Mouse (Mus musculus) thymus, postnatal 4 days (tissue): ENCODE data around the gene Nit1.
A peak's percentile ranks its signal among the peaks of the same experiment; 100 is the strongest.

ENCODE experiments used
- DNase-seq: peaks from one replicate; pipeline ENCODE4 v3.0.0; 2021

Nit1 gene

GRCm38 (mm10) chr1:171345225-171346094 lies at the start of gene Nit1, which contains the start of gene Pfdn2:
Gene Nit1, minus strand, starts transcription at chr1:171345646.
Gene Pfdn2, plus strand, starts transcription at chr1:171345670.
- peak; percentile 93 for DNase-seq

- DNase-seq: peak; percentile 80
Observed at GRCm38 (mm10) chr1:171390101-171390500, 44.7 kb upstream of the Nit1 start.

GRCm38 (mm10) chr1:171388376-171389102 lies 43.1 kb upstream of the Nit1 start, which contains the start of gene Arhgap30:
Gene Arhgap30, plus strand, starts transcription at chr1:171388954.
- peak; percentile 88 for DNase-seq

- DNase-seq: peak; percentile 79
Observed at GRCm38 (mm10) chr1:171387099-171387498, 41.7 kb upstream of the Nit1 start.

- no peak for DNase-seq
Observed at GRCm38 (mm10) chr1:171385171-171385570, 39.7 kb upstream of the Nit1 start.

- DNase-seq: no peak
Observed at GRCm38 (mm10) chr1:171384361-171384760, 38.9 kb upstream of the Nit1 start.

GRCm38 (mm10) chr1:171382096-171382620 lies 36.7 kb upstream of the Nit1 start:
- DNase-seq: no peak

GRCm38 (mm10) chr1:171379935-171380599 lies 34.6 kb upstream of the Nit1 start:
- peak; percentile 87 for DNase-seq

GRCm38 (mm10) chr1:171378298-171378697 lies 32.9 kb upstream of the Nit1 start:
- no peak for DNase-seq

GRCm38 (mm10) chr1:171375646-171376097 lies 30.2 kb upstream of the Nit1 start:
- no peak for DNase-seq

GRCm38 (mm10) chr1:171373946-171374345 lies 28.5 kb upstream of the Nit1 start:
- DNase-seq: no peak

GRCm38 (mm10) chr1:171372880-171373279 lies 27.4 kb upstream of the Nit1 start:
- no peak for DNase-seq

GRCm38 (mm10) chr1:171369845-171370556 lies 24.6 kb upstream of the Nit1 start, which contains the start of gene Nectin4:
Gene Nectin4, plus strand, starts transcription at chr1:171370099.
- no peak for DNase-seq

- DNase-seq: no peak
Observed at GRCm38 (mm10) chr1:171365934-171366333, 20.5 kb upstream of the Nit1 start.

GRCm38 (mm10) chr1:171361106-171362103 lies 16.0 kb upstream of the Nit1 start:
- peak; percentile 79 for DNase-seq

GRCm38 (mm10) chr1:171360656-171361055 lies 15.2 kb upstream of the Nit1 start, which contains the start of gene Klhdc9:
Gene Klhdc9, minus strand, starts transcription at chr1:171360798.
- peak; percentile 92 for DNase-seq

- DNase-seq: peak; percentile 57
Observed at GRCm38 (mm10) chr1:171360253-171360652, 14.8 kb upstream of the Nit1 start.

GRCm38 (mm10) chr1:171358421-171358820 lies 13.0 kb upstream of the Nit1 start:
- peak; percentile 52 for DNase-seq

- no peak for DNase-seq
Observed at GRCm38 (mm10) chr1:171356814-171357213, 11.4 kb upstream of the Nit1 start.

- DNase-seq: peak; percentile 78
Observed at GRCm38 (mm10) chr1:171355812-171356340, 10.4 kb upstream of the Nit1 start.
